Mouse (Mus musculus) neural tube, embryonic 14.5 days (tissue): ENCODE measurements at regions not wholly inside any gene's neighbourhood (a gene's known extent, or its start where the extent isn't known, plus 50 kb on each side); places are given as distances from the start of the nearest gene placed in this dataset.

Experiments used
- ATAC-seq: fragments of 200-750 bp; cut with Nextera tagmentation; 2 replicates; pipeline ENCODE4 v1.8.0; 2017; ENCODE audit warnings: low read depth, mild to moderate bottlenecking, moderate TSS enrichment, moderate library complexity
- H3K27ac ChIP-seq: fragments of 300-500 bp; sonication (generic); 2 replicates; pipeline ENCODE4 v1.5.1; 2014; ENCODE audit warnings: low read depth, mild to moderate bottlenecking, control low read depth, low read length, moderate library complexity, mixed read lengths
- H3K27me3 ChIP-seq: fragments of 300-500 bp; sonication (generic); 2 replicates; pipeline ENCODE4 v1.6.1; 2014; ENCODE audit warnings: low read length; ENCODE audit not compliant: control insufficient read depth, insufficient read depth
- H3K36me3 ChIP-seq: fragments of 300-500 bp; sonication (generic); 2 replicates; pipeline ENCODE4 v1.6.1; 2014; ENCODE audit warnings: low read length, mixed read lengths; ENCODE audit not compliant: control insufficient read depth, insufficient read depth
- H3K4me1 ChIP-seq: fragments of 300-500 bp; sonication (generic); 2 replicates; pipeline ENCODE4 v1.6.1; 2014; ENCODE audit warnings: low read length; ENCODE audit not compliant: control insufficient read depth, insufficient read depth
- H3K4me2 ChIP-seq: fragments of 300-500 bp; sonication (generic); 2 replicates; pipeline ENCODE4 v1.6.1; 2014; ENCODE audit warnings: mild to moderate bottlenecking, low read depth, low read length, control low read depth
- H3K4me3 ChIP-seq: fragments of 300-500 bp; sonication (generic); 2 replicates; pipeline ENCODE4 v1.5.1; 2014; ENCODE audit warnings: low read depth, low read length, control low read depth, mixed read lengths
- H3K9ac ChIP-seq: fragments of 300-500 bp; sonication (generic); replicated peaks from 2 replicates; pipeline ENCODE4 v1.6.1; 2014; ENCODE audit warnings: low read depth, mild to moderate bottlenecking, control low read depth, low read length, mixed read lengths
- H3K9me3 ChIP-seq: fragments of 300-500 bp; sonication (generic); 2 replicates; pipeline ENCODE4 v1.6.1; 2016; ENCODE audit warnings: low read length; ENCODE audit not compliant: control insufficient read depth
- WGBS: fragments of 180-500 bp; shearing (Covaris S2); extraction: QIAGEN DNeasy Blood & Tissue Kit; methylation state at CpG from one replicate; pipeline ENCODE4 v1.1.7; 2014; 5-methylcytosine and 5-hydroxymethylcytosine counted together

- Histone ChIP-seq H3K9ac (no peak overlapping the region), H3K4me1 (no peaks in the 10 kb centered on the region), H3K36me3 (no peaks in the 10 kb centered on the region), H3K27ac (no peak overlapping the region), H3K4me2 (no peak overlapping the region), H3K4me3 (no peak overlapping the region), H3K9me3 (no peaks in the 10 kb centered on the region), H3K27me3 (no peaks in the 10 kb centered on the region)
- ATAC-seq: no peak
- whole genome bisulfite sequencing: 86% methylated on average over 1 of the region's 1 CpGs
Measured at GRCm38 (mm10) chr3:18733540-18733939, 785.3 kb downstream of the Cypt12 start.

GRCm38 (mm10) chr3:18738946-18739345 lies 790.7 kb downstream of the Cypt12 start:
- Histone ChIP-seq H3K9ac (no peak overlapping the region), H3K9me3 (no peaks in the 10 kb centered on the region), H3K27ac (no peak overlapping the region), H3K4me2 (no peak overlapping the region), H3K4me1 (no peaks in the 10 kb centered on the region), H3K36me3 (no peaks in the 10 kb centered on the region), H3K4me3 (no peak overlapping the region), H3K27me3 (no peaks in the 10 kb centered on the region)
- no peak for ATAC-seq

DNA sequence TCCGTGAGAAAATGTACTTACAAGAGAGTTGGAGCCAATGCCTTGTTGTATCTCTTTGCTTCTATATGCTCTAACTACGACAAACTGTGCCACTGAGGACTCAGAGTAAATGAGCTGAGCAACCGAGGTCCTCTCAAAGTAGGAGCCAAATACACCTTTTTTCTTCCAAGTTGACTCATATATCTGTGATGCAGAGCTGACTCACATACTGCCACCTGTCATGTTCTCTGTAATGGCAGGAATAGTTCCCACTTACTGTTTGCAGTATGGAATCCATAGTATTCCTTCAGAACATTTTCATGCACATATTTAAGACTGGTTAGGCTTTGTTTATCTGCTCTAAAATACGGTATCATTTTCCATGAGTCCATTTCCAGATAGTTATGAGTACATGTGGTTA lies 792.1 kb downstream of the Cypt12 start:
- H3K27me3 ChIP-seq: no peaks in the 10 kb centered on the region
- no peak overlapping the region for H3K27ac ChIP-seq
- no peak for ATAC-seq
- H3K9ac ChIP-seq: no peak overlapping the region
- no peaks in the 10 kb centered on the region for H3K36me3 ChIP-seq
- no peaks in the 10 kb centered on the region for H3K4me1 ChIP-seq
- no peak overlapping the region for H3K4me3 ChIP-seq
- no peak overlapping the region for H3K4me2 ChIP-seq
- WGBS: 92% methylated on average over 4 of the region's 4 CpGs
- H3K9me3 ChIP-seq: no peaks in the 10 kb centered on the region

- WGBS: 75% methylated on average over 2 of the region's 2 CpGs
- H3K9me3 ChIP-seq: no peaks in the 10 kb centered on the region
- no peak overlapping the region for H3K9ac ChIP-seq
- no peaks in the 10 kb centered on the region for H3K4me1 ChIP-seq
- no peak overlapping the region for H3K4me3 ChIP-seq
- H3K27me3 ChIP-seq: no peaks in the 10 kb centered on the region
- no peak overlapping the region for H3K27ac ChIP-seq
- H3K4me2 ChIP-seq: no peak overlapping the region
- no peak for ATAC-seq
- no peaks in the 10 kb centered on the region for H3K36me3 ChIP-seq
Measured at GRCm38 (mm10) chr3:18743474-18743873, 795.3 kb downstream of the Cypt12 start.

- Histone ChIP-seq H3K27me3 (no peaks in the 10 kb centered on the region), H3K4me1 (no peaks in the 10 kb centered on the region), H3K4me3 (no peak overlapping the region), H3K36me3 (no peaks in the 10 kb centered on the region), H3K4me2 (no peak overlapping the region), H3K27ac (no peak overlapping the region), H3K9ac (no peak overlapping the region), H3K9me3 (no peaks in the 10 kb centered on the region)
- no peak for ATAC-seq
- 86% methylated on average over 3 of the region's 3 CpGs for WGBS
Measured at GRCm38 (mm10) chr3:18744216-18744615, 796.0 kb downstream of the Cypt12 start.

GRCm38 (mm10) chr3:18746206-18746605 lies 798.0 kb downstream of the Cypt12 start:
- H3K4me1 ChIP-seq: no peaks in the 10 kb centered on the region
- no peaks in the 10 kb centered on the region for H3K27me3 ChIP-seq
- no peak overlapping the region for H3K4me3 ChIP-seq
- no peak overlapping the region for H3K9ac ChIP-seq
- no peak for ATAC-seq
- no peaks in the 10 kb centered on the region for H3K36me3 ChIP-seq
- no peak overlapping the region for H3K27ac ChIP-seq
- H3K9me3 ChIP-seq: no peaks in the 10 kb centered on the region
- no peak overlapping the region for H3K4me2 ChIP-seq

DNA sequence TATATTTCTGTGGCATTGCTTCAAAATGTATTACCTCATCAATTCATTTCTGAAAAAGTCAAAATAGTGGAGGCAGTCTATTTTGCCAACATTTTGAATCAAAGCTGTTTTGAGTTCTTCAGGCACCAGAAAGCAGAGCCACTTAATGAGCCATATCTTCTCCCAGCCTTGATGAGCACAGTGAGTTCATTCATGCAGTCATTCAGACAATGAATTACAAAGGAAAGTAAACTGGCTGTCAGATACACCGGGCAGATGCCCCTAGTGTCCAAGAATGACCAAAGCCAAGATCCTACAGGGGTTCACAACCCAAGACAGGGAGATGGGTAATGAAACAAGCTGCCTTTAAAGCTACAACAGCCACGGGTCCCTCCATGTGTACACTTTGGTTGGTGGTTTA lies 798.7 kb downstream of the Cypt12 start:
- H3K4me3 ChIP-seq: no peak overlapping the region
- no peaks in the 10 kb centered on the region for H3K27me3 ChIP-seq
- H3K4me1 ChIP-seq: no peaks in the 10 kb centered on the region
- WGBS: 49% methylated on average over 2 of the region's 2 CpGs
- no peaks in the 10 kb centered on the region for H3K36me3 ChIP-seq
- H3K9ac ChIP-seq: no peak overlapping the region
- no peak overlapping the region for H3K27ac ChIP-seq
- H3K9me3 ChIP-seq: no peaks in the 10 kb centered on the region
- ATAC-seq: no peak
- H3K4me2 ChIP-seq: no peak overlapping the region

GRCm38 (mm10) chr3:18751660-18752259 lies 803.5 kb downstream of the Cypt12 start:
- ATAC-seq: no peak

GRCm38 (mm10) chr3:18764301-18765078 lies 816.3 kb downstream of the Cypt12 start:
- H3K36me3 ChIP-seq: no peaks in the 10 kb centered on the region

More at GRCm38 (mm10) chr3:18751660-18752259, 803.5 kb downstream of the Cypt12 start:
- H3K4me3 ChIP-seq: no peak overlapping the region
- H3K4me1 ChIP-seq: no peaks in the 10 kb centered on the region
- H3K36me3 ChIP-seq: no peaks in the 10 kb centered on the region
- H3K9ac ChIP-seq: no peak overlapping the region
- no peak overlapping the region for H3K27ac ChIP-seq
- H3K4me2 ChIP-seq: no peak overlapping the region
- 85% methylated on average over 6 of the region's 6 CpGs for WGBS
- H3K9me3 ChIP-seq: no peaks in the 10 kb centered on the region
- no peaks in the 10 kb centered on the region for H3K27me3 ChIP-seq

More at GRCm38 (mm10) chr3:18764301-18765078, 816.3 kb downstream of the Cypt12 start:
- no peaks in the 10 kb centered on the region for H3K27me3 ChIP-seq
- 85% methylated on average over 3 of the region's 3 CpGs for WGBS
- H3K27ac ChIP-seq: no peak overlapping the region
- ATAC-seq: peak; percentile 78; the same call in 1 of the 2 replicates
- H3K9ac ChIP-seq: no peak overlapping the region
- no peaks in the 10 kb centered on the region for H3K9me3 ChIP-seq
- H3K4me2 ChIP-seq: no peak overlapping the region
- no peaks in the 10 kb centered on the region for H3K4me1 ChIP-seq
- H3K4me3 ChIP-seq: no peak overlapping the region
